Mouse (Mus musculus) midbrain, embryonic 15.5 days (tissue): ENCODE results near the gene Gpbp1l1. TPM values are rescaled to one million over a fixed set of nuclear protein-coding genes. Genes with fewer than 3 reads are reported as not detected.

Experiments used
- polyA plus RNA-seq: library from polyadenylated mRNA; unstranded; fragments of >200 nt; fragmentation: Nextera tagmentation; extraction: Ambion mirVana; gene quantifications from 2 replicates; pipeline ENCODE4 v1.2.1, GENCODE M21; 2015

Gene Gpbp1l1
- polyA plus RNA-seq, 1 experiment from 2014 or later, result 16.5 TPM

Other genes starting within 250 kb of the Gpbp1l1 start
- gene Mast2, start 93.5 kb upstream of the Gpbp1l1 start, polyA plus RNA-seq, result 54.5 and 59.1 TPM in 2 replicates
- 13.3 and 13.6 TPM in 2 replicates for gene Ipp, start 50.1 kb upstream of the Gpbp1l1 start, polyA plus RNA-seq
- gene Tmem69, start 1.7 kb upstream of the Gpbp1l1 start, polyA plus RNA-seq, result 17.6 and 21.2 TPM in 2 replicates
- gene Ccdc17, start 39.0 kb downstream of the Gpbp1l1 start, polyA plus RNA-seq, result 4.3 and 6.7 TPM in 2 replicates
- gene Nasp, start 70.3 kb downstream of the Gpbp1l1 start, polyA plus RNA-seq, result 89.8 and 95.2 TPM in 2 replicates
- 675 and 714 TPM in 2 replicates for gene Akr1a1, start 94.0 kb downstream of the Gpbp1l1 start, polyA plus RNA-seq
- 370 and 378 TPM in 2 replicates for gene Prdx1, start 127.9 kb downstream of the Gpbp1l1 start, polyA plus RNA-seq
- gene Mmachc, start 150.7 kb downstream of the Gpbp1l1 start, polyA plus RNA-seq, result 22.2 and 22.6 TPM in 2 replicates
- 11.3 and 11.5 TPM in 2 replicates for gene Ccdc163, start 150.9 kb downstream of the Gpbp1l1 start, polyA plus RNA-seq
- gene Tesk2, start 163.3 kb downstream of the Gpbp1l1 start, polyA plus RNA-seq, result 2.6 and 2.9 TPM in 2 replicates
- gene Toe1, start 250.0 kb downstream of the Gpbp1l1 start, polyA plus RNA-seq, result 31.9 and 32.0 TPM in 2 replicates